Mouse (Mus musculus) ES-E14 (cell line): ENCODE measurements around the gene Jmjd8.

Experiments
- CHD2 ChIP-seq: IDR thresholded peaks from 2 replicates; pipeline ENCODE4 v1.6.1; 2014; ENCODE audit warnings: mild to moderate bottlenecking, low read depth, low read length, inconsistent platforms
- MAFK ChIP-seq: IDR thresholded peaks from 2 replicates; pipeline ENCODE4 v1.6.1; 2014; ENCODE audit warnings: mild to moderate bottlenecking, low read depth, low read length, inconsistent platforms; ENCODE audit not compliant: insufficient read depth
- ZNF384 ChIP-seq: IDR thresholded peaks from 2 replicates; pipeline ENCODE4 v1.6.1; 2012; ENCODE audit warnings: low read depth, low read length, inconsistent platforms

DNA sequence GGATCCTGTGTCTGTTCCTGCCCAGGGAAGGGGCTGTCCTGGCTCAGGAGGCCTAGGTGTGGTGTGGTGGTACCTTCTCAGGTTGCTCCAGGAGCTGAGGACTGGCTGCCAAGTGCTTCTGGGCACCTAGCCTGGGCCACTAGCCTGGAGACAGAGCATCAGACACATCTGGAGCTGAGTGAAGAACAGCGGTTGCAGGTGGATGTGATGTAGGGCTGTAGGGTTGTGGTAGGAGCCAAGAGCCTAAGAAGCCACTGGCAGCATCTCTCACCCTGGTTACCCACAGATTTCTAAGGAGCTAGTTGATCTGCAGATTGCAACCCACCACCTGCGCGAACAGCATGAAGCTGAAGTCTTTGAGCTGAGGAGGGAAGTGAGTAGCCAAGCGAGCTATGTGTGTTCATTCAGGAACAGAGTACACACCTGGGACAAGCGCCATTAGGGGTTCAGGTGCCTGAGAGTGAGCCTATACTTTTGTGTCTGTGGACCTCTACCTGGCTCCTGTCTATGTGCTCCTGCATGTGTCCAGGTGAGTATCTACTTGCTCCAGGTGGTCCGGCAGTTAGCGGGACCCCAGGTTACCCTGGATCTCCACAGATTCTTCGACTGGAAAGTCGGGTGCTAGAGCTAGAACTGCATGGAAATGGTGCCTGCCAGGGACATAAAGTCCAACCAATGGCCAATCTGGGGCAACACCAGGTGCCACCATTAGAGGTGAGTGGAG, 41.7 kb upstream of the Jmjd8 start:
- TF ChIP-seq MAFK: no peak
- TF ChIP-seq CHD2: no peak
- no peak for TF ChIP-seq ZNF384
